Mouse (Mus musculus): ENCODE measurements around the gene Dynlt1b.
"Not testable (repeated sequence)": the region's sequence is repeated elsewhere in the genome, so short reads cannot be mapped to it uniquely, and the experiment has no call there.

Dynlt1b gene

GRCm38 (mm10) chr17:6424294-6424980 lies 5.5 kb upstream of the Dynlt1b start:
- DNase-seq = peak; percentile 60

- not testable (repeated sequence) for DNase-seq
These were observed 4.6 kb upstream of the Dynlt1b start for GRCm38 (mm10) chr17:6425325-6425724.

- not testable (repeated sequence) for DNase-seq
These were observed 3.0 kb upstream of the Dynlt1b start for GRCm38 (mm10) chr17:6426869-6427268.

DNA sequence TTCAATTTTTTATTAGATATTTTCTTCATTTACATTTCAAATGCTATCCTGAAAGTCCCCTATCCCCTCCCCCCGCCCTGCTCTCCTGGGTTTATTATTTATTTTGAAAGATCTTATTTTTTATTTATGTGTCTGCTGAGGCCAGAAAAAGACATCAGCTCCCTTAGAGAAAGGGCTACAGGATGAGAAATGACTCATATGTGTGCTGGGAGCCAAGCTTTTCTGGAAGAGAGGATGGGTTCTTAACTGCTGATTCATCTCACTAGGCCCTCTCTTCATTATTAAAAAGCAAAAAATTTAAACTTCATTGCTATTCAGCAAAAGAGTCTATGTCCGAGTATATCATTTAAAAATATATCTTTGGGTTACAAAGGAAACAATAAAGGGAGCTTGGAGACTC lies 986 bp upstream of the Dynlt1b start:
- DNase-seq = not testable (repeated sequence)

DNA sequence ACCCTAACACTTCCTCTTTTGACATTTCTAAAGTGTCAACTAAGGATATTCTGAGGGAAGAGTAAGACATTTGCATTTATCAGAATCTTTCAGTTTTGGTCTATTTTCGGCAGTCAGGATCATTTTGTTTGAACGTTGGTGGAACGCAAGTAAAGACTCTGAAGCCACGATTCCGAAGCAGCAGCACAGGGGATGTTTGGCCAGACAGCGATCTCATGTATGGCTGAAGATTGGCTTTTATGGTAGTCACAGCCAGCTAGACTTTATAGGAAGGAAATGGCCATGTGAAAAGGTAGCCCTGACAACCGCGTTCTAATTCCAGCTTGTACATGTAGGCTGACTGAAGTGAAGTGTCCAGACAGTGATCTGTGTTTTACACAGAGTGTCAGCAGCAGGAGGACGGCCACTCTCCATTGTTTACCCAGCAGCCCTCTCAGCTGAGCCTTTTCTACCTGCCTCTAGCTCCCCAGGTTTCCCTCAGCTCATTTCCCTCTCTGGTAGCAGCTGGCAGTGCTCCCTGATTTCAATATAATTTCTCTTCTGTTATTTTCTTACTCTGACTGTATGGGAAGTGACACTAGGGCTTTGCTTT lies 594 bp downstream of the Dynlt1b start:
- peak; percentile 26 for DNase-seq

DNA sequence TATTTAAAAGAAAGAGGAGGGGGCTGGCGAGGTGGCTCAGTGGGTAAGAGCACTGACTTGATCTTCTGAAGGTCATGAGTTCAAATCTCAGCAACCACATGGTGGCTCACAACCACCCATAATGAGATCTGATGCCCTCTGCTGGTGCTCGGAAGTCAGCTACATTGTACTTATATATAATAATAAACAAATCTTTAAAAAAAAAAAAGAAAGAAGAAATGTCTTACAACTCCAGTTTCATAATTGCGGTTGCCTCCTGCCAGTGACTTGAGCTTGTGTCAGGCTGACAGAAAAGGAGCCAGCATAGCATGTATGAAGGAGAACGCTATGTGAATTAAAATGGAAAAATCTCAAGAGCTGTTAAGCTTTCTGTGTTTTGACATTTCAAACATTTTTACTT lies 2.5 kb downstream of the Dynlt1b start:
- peak; percentile 42 for DNase-seq

GRCm38 (mm10) chr17:6433691-6434090 lies 3.8 kb downstream of the Dynlt1b start:
- not testable (repeated sequence) for DNase-seq

DNA sequence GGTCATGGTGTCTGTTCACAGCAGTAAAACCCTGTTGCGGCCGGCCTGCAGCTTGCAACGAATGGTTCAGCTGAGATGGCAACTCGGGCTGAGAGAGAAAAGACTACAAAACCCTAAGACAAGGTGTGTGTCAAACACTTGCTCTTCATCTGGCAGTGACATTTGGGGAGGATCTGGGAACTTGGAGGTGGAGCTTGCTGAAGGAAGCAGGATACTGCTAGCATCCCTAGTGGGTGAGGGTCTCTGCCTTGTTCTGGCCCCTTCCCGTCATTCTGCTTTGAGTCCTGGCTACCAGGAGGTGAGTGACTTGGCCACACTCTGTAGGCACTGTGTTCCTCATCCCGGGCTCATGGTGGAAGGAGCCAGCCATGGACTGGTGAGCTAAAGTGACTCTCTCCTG lies 8.2 kb downstream of the Dynlt1b start:
- DNase-seq = not testable (repeated sequence)

DNA sequence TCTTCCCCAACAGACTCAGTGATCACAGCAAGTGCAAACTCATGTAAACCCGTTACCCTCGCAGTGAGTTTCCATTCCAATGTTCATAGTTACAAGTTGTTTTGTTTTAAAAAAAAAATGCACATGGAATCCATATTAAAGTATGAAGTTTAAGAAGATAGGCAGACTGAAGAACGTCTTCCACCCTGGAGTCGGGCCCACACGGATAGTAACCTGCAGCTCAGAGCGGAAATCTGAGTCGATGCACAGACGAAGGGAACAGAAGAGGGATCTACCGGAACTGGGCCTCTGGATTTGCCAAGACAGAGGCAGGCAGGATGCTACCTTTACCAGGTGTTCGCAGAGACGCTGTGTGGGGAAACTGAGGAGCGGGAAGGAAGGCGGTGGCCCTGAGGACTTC lies 10.0 kb downstream of the Dynlt1b start:
- DNase-seq = not testable (repeated sequence)

GRCm38 (mm10) chr17:6440493-6441077 lies 10.7 kb downstream of the Dynlt1b start:
- not testable (repeated sequence) for DNase-seq

DNA sequence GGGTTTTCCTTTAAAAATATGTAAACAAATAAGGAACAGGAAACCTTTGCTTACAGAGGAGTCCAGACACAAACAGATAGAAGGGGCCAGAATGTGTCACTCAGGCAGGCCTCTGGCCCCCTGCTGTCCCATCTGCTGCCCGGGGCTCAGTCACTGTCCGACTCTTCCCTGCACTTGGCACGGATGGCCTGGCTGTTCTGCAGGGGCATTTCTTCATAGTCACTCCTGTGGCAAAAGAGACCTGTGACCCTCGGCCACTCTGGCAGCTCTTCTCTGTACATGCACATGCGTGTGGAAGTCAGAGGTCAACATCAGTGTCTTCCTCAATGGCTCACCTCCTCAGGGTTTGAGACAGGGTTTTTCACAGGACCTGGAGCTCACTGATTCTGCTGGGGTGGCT lies 11.3 kb downstream of the Dynlt1b start:
- DNase-seq = not testable (repeated sequence)

DNA sequence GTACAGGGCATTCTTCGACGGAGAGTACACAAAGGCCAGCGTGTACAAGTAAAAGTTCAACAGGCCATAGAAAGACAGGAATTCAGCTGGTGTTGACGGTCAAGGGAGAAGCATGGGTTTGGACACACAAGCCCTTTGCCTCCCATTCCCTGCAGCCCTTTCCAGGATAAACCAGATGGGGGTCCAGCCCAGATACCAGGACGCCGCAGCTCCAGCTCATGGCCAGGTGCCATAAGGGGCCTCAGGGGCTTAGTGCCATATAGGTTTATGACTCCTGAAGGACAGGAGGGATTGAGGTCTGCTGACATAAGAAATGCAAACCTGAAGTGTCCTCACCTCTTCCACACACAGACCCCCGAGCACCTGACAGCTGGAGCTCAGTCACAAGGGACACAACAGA lies 12.6 kb downstream of the Dynlt1b start:
- DNase-seq = not testable (repeated sequence)

DNA sequence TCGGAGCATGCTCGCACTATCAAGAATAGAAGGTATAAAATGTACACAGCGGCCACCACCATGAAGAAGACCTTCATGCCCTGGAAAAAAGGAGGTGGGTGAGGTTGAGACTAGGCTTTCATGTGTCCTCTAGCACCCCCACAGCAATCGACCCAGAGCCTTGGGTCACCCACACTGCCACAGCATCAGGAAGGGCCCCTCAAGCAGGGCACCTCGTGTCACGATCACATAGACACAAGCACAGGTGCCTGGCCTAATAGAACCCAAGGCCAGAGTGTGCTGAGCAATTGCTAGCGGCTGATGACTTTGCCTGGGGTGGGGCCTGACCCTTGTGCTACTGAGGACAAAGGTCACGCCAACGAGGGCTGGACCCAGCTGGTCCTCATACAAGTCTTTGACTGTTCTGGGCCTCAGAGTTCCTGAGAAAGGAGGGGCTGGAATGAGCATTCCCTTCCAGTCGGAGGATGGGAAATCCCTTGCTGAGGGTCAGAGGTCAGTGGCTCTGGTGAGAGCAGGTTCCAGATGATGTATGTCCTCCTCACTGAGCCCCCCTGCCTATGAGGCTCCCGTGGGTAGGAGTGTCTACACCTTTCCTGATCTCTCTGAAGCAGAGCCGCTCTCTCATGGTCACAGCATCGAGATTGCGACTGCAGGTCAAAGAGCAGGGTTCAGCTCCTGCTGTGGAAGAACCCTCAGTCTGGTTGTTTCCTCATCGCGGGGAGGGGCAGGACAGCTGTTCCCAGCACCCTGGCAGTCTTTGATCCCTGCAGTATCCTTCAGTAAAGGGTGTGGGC lies 16.1 kb downstream of the Dynlt1b start:
- DNase-seq = not testable (repeated sequence)

- not testable (repeated sequence) for DNase-seq
These were observed 18.4 kb downstream of the Dynlt1b start for GRCm38 (mm10) chr17:6448293-6448692.

- not testable (repeated sequence) for DNase-seq
These were observed 19.3 kb downstream of the Dynlt1b start for GRCm38 (mm10) chr17:6449166-6449565.

GRCm38 (mm10) chr17:6451205-6451604 lies 21.3 kb downstream of the Dynlt1b start:
- not testable (repeated sequence) for DNase-seq

DNA sequence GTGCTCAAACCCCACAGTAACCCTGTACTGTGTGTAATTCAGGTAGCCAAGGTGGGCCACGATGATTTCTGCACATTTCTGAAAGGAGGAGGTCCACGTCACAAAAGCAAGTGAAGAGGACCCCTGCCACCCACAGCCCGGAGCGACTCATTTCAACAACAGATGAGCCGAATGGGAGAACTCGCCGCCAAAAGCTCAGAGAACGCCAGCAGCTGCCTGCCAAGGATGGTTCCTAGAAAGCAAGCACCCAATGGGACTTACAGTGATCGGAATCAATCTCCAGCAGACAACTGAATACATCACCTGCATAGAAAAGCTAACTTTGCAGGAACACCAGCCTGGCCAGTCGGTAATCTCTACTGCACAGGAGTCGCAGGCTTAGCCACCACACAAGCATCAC lies 22.8 kb downstream of the Dynlt1b start:
- not testable (repeated sequence) for DNase-seq

- DNase-seq = not testable (repeated sequence)
These were observed 24.8 kb downstream of the Dynlt1b start for GRCm38 (mm10) chr17:6454703-6455102.

DNA sequence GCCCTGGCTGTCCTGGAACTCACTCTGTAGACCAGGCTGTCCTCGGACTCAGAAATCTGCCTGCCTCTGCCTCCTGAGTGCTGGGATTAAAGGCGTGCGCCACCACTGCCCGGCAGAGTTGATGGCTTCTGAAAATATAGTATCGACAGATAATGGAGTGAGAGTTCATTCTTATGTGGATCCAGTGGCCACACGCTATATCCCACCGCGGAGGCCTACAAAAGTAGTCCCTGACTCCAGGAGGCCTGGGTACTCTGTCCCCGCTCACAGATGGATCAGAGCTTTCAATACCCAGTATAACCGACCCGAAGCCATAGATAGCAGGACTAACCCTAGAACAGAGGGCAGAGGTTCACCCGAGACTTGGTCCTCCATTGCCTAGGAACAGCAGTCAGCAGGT lies 26.0 kb downstream of the Dynlt1b start:
- DNase-seq = not testable (repeated sequence)

- DNase-seq = not testable (repeated sequence)
These were observed 26.9 kb downstream of the Dynlt1b start for GRCm38 (mm10) chr17:6456614-6457402.

- DNase-seq = not testable (repeated sequence)
These were observed 31.2 kb downstream of the Dynlt1b start for GRCm38 (mm10) chr17:6461083-6461595.

- not testable (repeated sequence) for DNase-seq
These were observed 35.8 kb downstream of the Dynlt1b start for GRCm38 (mm10) chr17:6465735-6466134.
